21 mouse cellular contexts compared by ENCODE assay signal in the genomic region with DNA sequence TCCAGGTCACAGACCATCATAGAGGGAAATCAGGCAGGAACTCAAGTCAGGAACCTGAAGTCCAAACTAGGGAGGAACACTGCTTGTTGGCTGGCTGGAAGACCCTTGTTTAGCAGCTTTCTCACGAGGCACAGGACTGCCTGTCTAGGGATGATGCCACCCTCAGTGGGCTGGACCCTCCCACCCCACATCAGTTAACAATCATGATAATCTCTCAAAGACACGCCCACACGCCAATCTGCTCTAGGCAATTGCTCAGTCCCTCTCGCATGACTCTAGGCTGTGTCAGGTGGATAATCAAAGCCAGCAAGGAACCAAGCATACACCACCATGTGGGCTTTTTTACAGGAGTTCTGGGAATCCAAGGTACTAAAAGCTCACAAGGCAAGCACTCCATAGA.
A peak's percentile ranks its signal among the peaks of the same experiment; 100 is the strongest.
DNase-seq lines count a peak whose midpoint lies in the region.
"Had no signal": no experiment of that assay in that cellular context is flagged by ENCODE, and none has a peak within 500 bp of the region (broad histone marks: within the 10 kb centered on the region; RNA-seq: fewer than 3 reads in every experiment).

No protein-coding gene starts in this region.

- no peaks in the 10 kb centered on the region for H3K27me3 ChIP-seq in heart, embryonic 10.5 days (ENCODE audit: insufficient read depth, poor library complexity, severe bottlenecking)
- H3K27me3 ChIP-seq: embryonic facial prominence, embryonic 15.5 days; forebrain, embryonic 12.5 days; hindbrain, embryonic 12.5 days; hindbrain, embryonic 15.5 days had no signal

- peaks cover 4% of the 10 kb centered on the region for H3K4me1 ChIP-seq in heart, embryonic 10.5 days

- peak; percentile 72 for DNase-seq in heart, adult 11 months
- DNase-seq in heart, embryonic 10.5 days (ENCODE audit: low spot score): no peak
- peak; percentile 11 for DNase-seq in thymus, postnatal 4 days
- no peak for DNase-seq in thymus, postnatal 25 days
- DNase-seq in ZHBTc4 (ENCODE audit: low read depth, low spot score): peak; percentile 57
- DNase-seq in spleen, postnatal 10 days (ENCODE audit: low spot score in 2 of 2): no peak
- DNase-seq in frontal cortex, postnatal 25 days (ENCODE audit: low spot score in 2 of 2): no peak
- DNase-seq: adrenal gland, adult 2 months; adrenal gland, postnatal 14 days; B cell, adult 2 months; cerebellum, adult 11 months; cerebellum, adult 2 months; cerebellum, adult 9-11 months; cerebellum, postnatal 25 days; gastrocnemius, postnatal 25 days; heart, adult 2 months had no signal

- H3K36me3 ChIP-seq in heart, embryonic 10.5 days: no peaks in the 10 kb centered on the region
- H3K36me3 ChIP-seq: embryonic facial prominence, embryonic 12.5 days; embryonic facial prominence, embryonic 15.5 days; forebrain, embryonic 12.5 days; hindbrain, embryonic 12.5 days; hindbrain, embryonic 15.5 days had no signal

- no peak overlapping the region for H3K27ac ChIP-seq in heart, embryonic 10.5 days
- H3K27ac ChIP-seq: embryonic facial prominence, embryonic 12.5 days; embryonic facial prominence, embryonic 15.5 days; forebrain, embryonic 12.5 days; heart, adult 2 months; hindbrain, embryonic 12.5 days; hindbrain, embryonic 15.5 days had no signal

- no peaks in the 10 kb centered on the region for H3K9me3 ChIP-seq in heart, embryonic 10.5 days
- H3K9me3 ChIP-seq: embryonic facial prominence, embryonic 12.5 days; embryonic facial prominence, embryonic 15.5 days; forebrain, embryonic 12.5 days; hindbrain, embryonic 12.5 days; hindbrain, embryonic 15.5 days had no signal

- H3K4me3 ChIP-seq in heart, embryonic 10.5 days: no peak overlapping the region
- H3K4me3 ChIP-seq: embryonic facial prominence, embryonic 12.5 days; embryonic facial prominence, embryonic 15.5 days; forebrain, embryonic 12.5 days; heart, adult 2 months; hindbrain, embryonic 12.5 days; hindbrain, embryonic 15.5 days had no signal

- 75% methylated on average over 4 of the region's 4 CpGs for WGBS in heart, embryonic 10.5 days

Comparison
In these comparisons a context has a peak if more than half of its experiments do, and no peak if none do; other contexts are left out.
1. DNase-seq: peak in heart, adult 11 months (single experiment), thymus, postnatal 4 days (single experiment) and ZHBTc4 (single experiment); none in heart, embryonic 10.5 days (single experiment), thymus, postnatal 25 days (single experiment), spleen, postnatal 10 days (0 of 2) and frontal cortex, postnatal 25 days (0 of 2).